Mouse (Mus musculus) C2C12 (cell line): ENCODE measurements at regions not wholly inside any gene's neighbourhood (a gene's known extent, or its start where the extent isn't known, plus 50 kb on each side); places are given as distances from the start of the nearest gene placed in this dataset.

Experiments used
- CTCF ChIP-seq: IDR thresholded peaks from one replicate; pipeline ENCODE4 v1.5.1; 2011; ENCODE audit not compliant: control insufficient read depth, insufficient read depth, insufficient read length
- MAX ChIP-seq: IDR thresholded peaks from one replicate; pipeline ENCODE4 v1.6.1; 2011; ENCODE audit warnings: mild to moderate bottlenecking, control low read depth

DNA sequence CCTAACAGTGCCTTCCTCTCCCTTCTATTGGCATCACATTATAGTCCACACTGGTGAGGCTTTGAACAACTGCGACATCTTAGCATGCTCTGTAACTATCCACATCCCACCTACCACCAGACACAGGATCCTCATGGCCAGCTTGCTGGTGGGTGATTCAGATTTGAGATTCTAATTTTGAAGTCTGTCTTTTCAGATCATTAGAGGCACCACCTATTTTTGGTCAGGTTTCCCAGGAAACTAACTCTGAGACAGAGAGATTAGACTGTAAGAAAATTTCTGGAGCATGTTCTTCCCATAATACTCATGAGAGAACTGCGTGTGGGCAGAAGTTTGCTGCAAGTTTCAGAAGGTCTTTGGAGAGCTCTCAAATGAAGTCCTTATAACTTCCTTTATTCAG lies 400.8 kb upstream of the Fbxo33 start:
- no peak for TF ChIP-seq CTCF
- TF ChIP-seq MAX, result no peak
